Mouse (Mus musculus) hindbrain, embryonic 13.5 days (tissue): ENCODE data around the gene BC049715. TPM values are rescaled to one million over a fixed set of nuclear protein-coding genes. Genes with fewer than 3 reads are reported as not detected.

Source experiments
- ATAC-seq: fragments of 200-750 bp; cut with Nextera tagmentation; 2 replicates; pipeline ENCODE4 v1.8.0; 2017; ENCODE audit warnings: moderate TSS enrichment; ENCODE audit not compliant: low FRiP score
- H3K27ac ChIP-seq: fragments of 300-500 bp; sonication (generic); 2 replicates; pipeline ENCODE4 v1.5.1; 2015; ENCODE audit warnings: inconsistent platforms, mild to moderate bottlenecking, moderate library complexity
- H3K27me3 ChIP-seq: fragments of 300-500 bp; sonication (generic); 2 replicates; pipeline ENCODE4 v1.6.1; 2015; ENCODE audit warnings: mild to moderate bottlenecking, inconsistent platforms
- H3K36me3 ChIP-seq: fragments of 300-500 bp; sonication (generic); 2 replicates; pipeline ENCODE4 v1.6.1; 2015; ENCODE audit warnings: mild to moderate bottlenecking, inconsistent platforms
- H3K4me1 ChIP-seq: fragments of 300-500 bp; sonication (generic); replicated peaks from 2 replicates; pipeline ENCODE4 v1.6.1; 2015; ENCODE audit warnings: inconsistent platforms
- H3K4me2 ChIP-seq: fragments of 300-500 bp; sonication (generic); 2 replicates; pipeline ENCODE4 v1.6.1; 2015; ENCODE audit warnings: inconsistent platforms, mild to moderate bottlenecking, moderate library complexity
- H3K4me3 ChIP-seq: fragments of 300-500 bp; sonication (generic); 2 replicates; pipeline ENCODE4 v1.5.1; 2015; ENCODE audit warnings: mild to moderate bottlenecking, inconsistent platforms
- H3K9ac ChIP-seq: fragments of 300-500 bp; sonication (generic); 2 replicates; pipeline ENCODE4 v1.6.1; 2015; ENCODE audit warnings: mild to moderate bottlenecking, inconsistent platforms
- H3K9me3 ChIP-seq: fragments of 300-500 bp; sonication (generic); 2 replicates; pipeline ENCODE4 v1.6.1; 2016; ENCODE audit warnings: inconsistent platforms
- WGBS: fragments of 180-500 bp; shearing (Covaris S2); methylation state at CpG from one replicate; pipeline ENCODE4 v1.1.7; 2015; 5-methylcytosine and 5-hydroxymethylcytosine counted together
- polyA plus RNA-seq: library from polyadenylated mRNA; unstranded; fragments of >200 nt; fragmentation: Nextera tagmentation; extraction: Ambion mirVana; gene quantifications from 2 replicates; pipeline ENCODE4 v1.2.1, GENCODE M21; 2015

Gene BC049715
- polyA plus RNA-seq, 1 experiment from 2014 or later = 1.5 TPM

GRCm38 (mm10) chr6:136856071-136856636, 28.7 kb downstream of the BC049715 start:
- H3K27ac ChIP-seq = no peak overlapping the region
- H3K36me3 ChIP-seq = no peaks in the 10 kb centered on the region
- peak overlapping the region; percentile 39; the same call in 1 of the 2 replicates for H3K9ac ChIP-seq
- peaks cover 5% of the 10 kb centered on the region; the same call in 1 of the 2 replicates for H3K4me1 ChIP-seq
- no peaks in the 10 kb centered on the region for H3K9me3 ChIP-seq
- H3K27me3 ChIP-seq = no peaks in the 10 kb centered on the region
- 72% methylated on average over 14 of the region's 14 CpGs for WGBS
- no peak overlapping the region for H3K4me3 ChIP-seq
- no peak overlapping the region for H3K4me2 ChIP-seq
- ATAC-seq = no peak

GRCm38 (mm10) chr6:136857186-136857872, 29.9 kb downstream of the BC049715 start, which contains the start of gene Art4:
Art4 (minus strand) TSS chr6:136857733.
- Histone ChIP-seq H3K36me3 (no peaks in the 10 kb centered on the region), H3K27me3 (no peaks in the 10 kb centered on the region), H3K4me2 (no peak within 1 kb of the TSS), H3K9ac (no peak within 1 kb of the TSS; the same call in 1 of the 2 replicates), H3K4me1 (peaks cover 5% of the 10 kb centered on the region; the same call in 1 of the 2 replicates), H3K4me3 (no peak within 1 kb of the TSS), H3K9me3 (no peaks in the 10 kb centered on the region), H3K27ac (no peak within 1 kb of the TSS)
- no peak for ATAC-seq
- WGBS = 76% methylated on average over 18 of the region's 18 CpGs

GRCm38 (mm10) chr6:136857873-136858260, 30.4 kb downstream of the BC049715 start:
- 72% methylated on average over 11 of the region's 11 CpGs for WGBS
- Histone ChIP-seq H3K9me3 (no peaks in the 10 kb centered on the region), H3K4me2 (no peak overlapping the region), H3K4me3 (no peak overlapping the region), H3K27ac (no peak overlapping the region), H3K9ac (no peak overlapping the region; the same call in 1 of the 2 replicates), H3K27me3 (no peaks in the 10 kb centered on the region), H3K4me1 (peaks cover 1% of the 10 kb centered on the region; the same call in 1 of the 2 replicates), H3K36me3 (no peaks in the 10 kb centered on the region)
- ATAC-seq = no peak

- no peak overlapping the region for H3K4me2 ChIP-seq
- H3K4me1 ChIP-seq = no peaks in the 10 kb centered on the region
- no peak overlapping the region for H3K9ac ChIP-seq
- no peak for ATAC-seq
- H3K27me3 ChIP-seq = no peaks in the 10 kb centered on the region
- H3K36me3 ChIP-seq = no peaks in the 10 kb centered on the region
- WGBS = 82% methylated on average over 8 of the region's 8 CpGs
- no peak overlapping the region for H3K27ac ChIP-seq
- no peak overlapping the region for H3K4me3 ChIP-seq
- H3K9me3 ChIP-seq = no peaks in the 10 kb centered on the region
Observed at GRCm38 (mm10) chr6:136858420-136858819, 31.0 kb downstream of the BC049715 start.

GRCm38 (mm10) chr6:136861020-136861419, 33.6 kb downstream of the BC049715 start:
- 50% methylated on average over 9 of the region's 9 CpGs for WGBS
- peak; percentile 54; the same call in 1 of the 2 replicates for ATAC-seq
- no peaks in the 10 kb centered on the region for H3K4me1 ChIP-seq

GRCm38 (mm10) chr6:136865360-136865759, 37.9 kb downstream of the BC049715 start:
- Histone ChIP-seq H3K36me3 (no peaks in the 10 kb centered on the region), H3K4me3 (no peak overlapping the region), H3K4me2 (no peak overlapping the region), H3K27ac (no peak overlapping the region), H3K9ac (no peak overlapping the region), H3K27me3 (no peaks in the 10 kb centered on the region), H3K4me1 (no peaks in the 10 kb centered on the region), H3K9me3 (no peaks in the 10 kb centered on the region)
- no peak for ATAC-seq
- 93% methylated on average over 5 of the region's 5 CpGs for WGBS

More at GRCm38 (mm10) chr6:136861020-136861419, 33.6 kb downstream of the BC049715 start:
- no peak overlapping the region for H3K27ac ChIP-seq
- H3K4me2 ChIP-seq = no peak overlapping the region
- no peak overlapping the region for H3K9ac ChIP-seq
- H3K4me3 ChIP-seq = no peak overlapping the region
- H3K27me3 ChIP-seq = no peaks in the 10 kb centered on the region
- no peaks in the 10 kb centered on the region for H3K36me3 ChIP-seq
- H3K9me3 ChIP-seq = no peaks in the 10 kb centered on the region

- H3K27me3 ChIP-seq = no peaks in the 10 kb centered on the region
- WGBS = 86% methylated on average over 4 of the region's 4 CpGs
- ATAC-seq = no peak
- H3K4me3 ChIP-seq = no peak overlapping the region
- H3K36me3 ChIP-seq = no peaks in the 10 kb centered on the region
- no peak overlapping the region for H3K4me2 ChIP-seq
- no peaks in the 10 kb centered on the region for H3K9me3 ChIP-seq
- no peak overlapping the region for H3K9ac ChIP-seq
- no peaks in the 10 kb centered on the region for H3K4me1 ChIP-seq
- H3K27ac ChIP-seq = no peak overlapping the region
Observed at GRCm38 (mm10) chr6:136866150-136866549, 38.7 kb downstream of the BC049715 start.

GRCm38 (mm10) chr6:136868921-136869320, 41.5 kb downstream of the BC049715 start:
- Histone ChIP-seq H3K9me3 (no peaks in the 10 kb centered on the region), H3K36me3 (no peaks in the 10 kb centered on the region), H3K27ac (no peak overlapping the region), H3K4me2 (no peak overlapping the region), H3K4me3 (no peak overlapping the region), H3K9ac (no peak overlapping the region), H3K27me3 (no peaks in the 10 kb centered on the region), H3K4me1 (no peaks in the 10 kb centered on the region)
- no peak for ATAC-seq
- 86% methylated on average over 5 of the region's 5 CpGs for WGBS

GRCm38 (mm10) chr6:136874599-136874998, 47.2 kb downstream of the BC049715 start:
- Histone ChIP-seq H3K36me3 (no peaks in the 10 kb centered on the region), H3K9ac (no peak overlapping the region), H3K4me1 (0 out of 2 replicates have a peak, but pooled peaks cover 4% of the 10 kb centered on the region), H3K9me3 (no peaks in the 10 kb centered on the region), H3K27me3 (no peaks in the 10 kb centered on the region), H3K27ac (no peak overlapping the region), H3K4me3 (no peak overlapping the region), H3K4me2 (no peak overlapping the region)
- ATAC-seq = no peak
- WGBS = 55% methylated on average over 8 of the region's 8 CpGs

GRCm38 (mm10) chr6:136875670-136876069, 48.2 kb downstream of the BC049715 start, which contains the start of gene Mgp:
Mgp (minus strand) TSS chr6:136875823.
- Histone ChIP-seq H3K27ac (no peak within 1 kb of the TSS), H3K9ac (no peak within 1 kb of the TSS), H3K36me3 (no peaks in the 10 kb centered on the region), H3K4me2 (no peak within 1 kb of the TSS), H3K9me3 (no peaks in the 10 kb centered on the region), H3K4me3 (no peak within 1 kb of the TSS), H3K27me3 (no peaks in the 10 kb centered on the region), H3K4me1 (0 out of 2 replicates have a peak, but pooled peaks cover 4% of the 10 kb centered on the region)
- 67% methylated on average over 9 of the region's 9 CpGs for WGBS
- ATAC-seq = no peak

GRCm38 (mm10) chr6:136881678-136882077, 54.3 kb downstream of the BC049715 start:
- Histone ChIP-seq H3K36me3 (no peaks in the 10 kb centered on the region), H3K9me3 (no peaks in the 10 kb centered on the region), H3K27ac (no peak overlapping the region), H3K9ac (no peak overlapping the region), H3K4me2 (no peak overlapping the region), H3K4me1 (no peaks in the 10 kb centered on the region), H3K4me3 (no peak overlapping the region), H3K27me3 (no peaks in the 10 kb centered on the region)
- WGBS = 77% methylated on average over 8 of the region's 8 CpGs
- no peak for ATAC-seq

- H3K27me3 ChIP-seq = no peaks in the 10 kb centered on the region
- H3K4me2 ChIP-seq = no peak overlapping the region
- H3K9ac ChIP-seq = no peak overlapping the region
- ATAC-seq = no peak
- H3K4me1 ChIP-seq = no peaks in the 10 kb centered on the region
- 85% methylated on average over 3 of the region's 3 CpGs for whole genome bisulfite sequencing
- no peaks in the 10 kb centered on the region for H3K9me3 ChIP-seq
- no peak overlapping the region for H3K27ac ChIP-seq
- no peak overlapping the region for H3K4me3 ChIP-seq
- H3K36me3 ChIP-seq = no peaks in the 10 kb centered on the region
Observed at GRCm38 (mm10) chr6:136883431-136883915, 56.0 kb downstream of the BC049715 start.
